Mouse (Mus musculus): Measurements from ENCODE around the gene Clic3.

GRCm38 (mm10) chr2:25477967-25478675 is 21.5 kb downstream of the Clic3 start:
- TF ChIP-seq CTCF (IDR thresholded peaks at IDR 0.05; ENCODE audit: insufficient read depth, low read depth, low read length) (no peak), POLR2A (IDR thresholded peaks at IDR 0.05; ENCODE audit: insufficient read depth, low read depth, low read length) (no peak)
